Mouse (Mus musculus) heart, postnatal 0 days (tissue): ENCODE data around the gene Pcnx3. TPM values are rescaled to one million over a fixed set of nuclear protein-coding genes. Genes with fewer than 3 reads are reported as not detected.

Experiments
- ATAC-seq: fragments of 200-750 bp; cut with Nextera tagmentation; 2 replicates; pipeline ENCODE4 v1.8.0; 2017; ENCODE audit warnings: low read depth, moderate number of reproducible peaks, moderate library complexity; ENCODE audit not compliant: insufficient read depth
- DNase-seq: peaks from one replicate; pipeline ENCODE4 v3.0.0-alpha.2; 2016; ENCODE audit warnings: low spot score
- H3K27ac ChIP-seq: fragments of 300-500 bp; sonication (generic); 2 replicates; pipeline ENCODE4 v1.5.1; 2014; ENCODE audit warnings: low read depth, mild to moderate bottlenecking
- H3K27me3 ChIP-seq: fragments of 300-500 bp; sonication (generic); 2 replicates; pipeline ENCODE4 v1.6.1; 2014; ENCODE audit warnings: low read length, mixed read lengths; ENCODE audit not compliant: control insufficient read depth, insufficient read depth
- H3K36me3 ChIP-seq: fragments of 300-500 bp; sonication (generic); replicated peaks from 2 replicates; pipeline ENCODE4 v1.6.1; 2014; ENCODE audit warnings: low read length, mixed read lengths; ENCODE audit not compliant: control insufficient read depth, insufficient read depth
- H3K4me1 ChIP-seq: fragments of 300-500 bp; sonication (generic); 2 replicates; pipeline ENCODE4 v1.6.1; 2014; ENCODE audit warnings: antibody characterized with exemption; ENCODE audit not compliant: control insufficient read depth, insufficient read depth
- H3K4me2 ChIP-seq: fragments of 300-500 bp; sonication (generic); 2 replicates; pipeline ENCODE4 v1.6.1; 2014; ENCODE audit warnings: low read depth, mild to moderate bottlenecking, low read length, moderate library complexity
- H3K4me3 ChIP-seq: fragments of 300-500 bp; sonication (generic); 2 replicates; pipeline ENCODE4 v1.5.1; 2014; ENCODE audit warnings: low read depth, low read length
- H3K9ac ChIP-seq: fragments of 300-500 bp; sonication (generic); replicated peaks from 2 replicates; pipeline ENCODE4 v1.6.1; 2014; ENCODE audit warnings: low read depth, low read length, mixed read lengths
- H3K9me3 ChIP-seq: fragments of 300-500 bp; sonication (generic); replicated peaks from 2 replicates; pipeline ENCODE4 v1.6.1; 2016; ENCODE audit warnings: low read length; ENCODE audit not compliant: control insufficient read depth
- CTCF ChIP-seq: IDR thresholded peaks from 2 replicates; pipeline ENCODE4 v1.5.1; 2016; ENCODE audit warnings: antibody characterized with exemption, control low read depth, low read depth
- EP300 ChIP-seq: IDR thresholded peaks from 2 replicates; pipeline ENCODE4 v1.6.1; 2016; ENCODE audit warnings: antibody characterized with exemption, low read depth
- WGBS: fragments of 180-500 bp; shearing (Covaris S2); extraction: QIAGEN DNeasy Blood & Tissue Kit; methylation state at CpG from one replicate; pipeline ENCODE4 v1.1.7; 2014; 5-methylcytosine and 5-hydroxymethylcytosine counted together
- polyA plus RNA-seq: library from polyadenylated mRNA; unstranded; fragments of >200 nt; fragmentation: Nextera tagmentation; extraction: Ambion mirVana; gene quantifications from 2 replicates; pipeline ENCODE4 v1.2.1, GENCODE M21; 2015
- total RNA-seq: library from RNA; depleted of rRNA; stranded (reverse); fragments of >200 nt; gene quantifications from 2 replicates; pipeline ENCODE4 v1.2.3, GENCODE M21; 2014; ENCODE audit warnings: low replicate concordance

Pcnx3 gene
- total and polyA plus RNA-seq, 2 experiments from 2014 or later = 6.7 to 35.9 TPM

- WGBS = 75% methylated on average over 6 of the region's 6 CpGs
- Histone ChIP-seq H3K4me3 (0 out of 2 replicates have a peak overlapping the region, but pooled peaks have one; percentile 82), H3K9ac (no peak overlapping the region)
Measured at GRCm38 (mm10) chr19:5693801-5694200, 5.1 kb upstream of the Pcnx3 start.

GRCm38 (mm10) chr19:5692913-5693396 is 4.2 kb upstream of the Pcnx3 start:
- DNase-seq = no peak
- H3K36me3 ChIP-seq = peaks cover 57% of the 10 kb centered on the region
- no peak for TF ChIP-seq EP300
- TF ChIP-seq CTCF = no peak
- H3K27ac ChIP-seq = peak overlapping the region; percentile 94
- peak overlapping the region; percentile 82 for H3K4me3 ChIP-seq
- H3K27me3 ChIP-seq = no peaks in the 10 kb centered on the region
- no peaks in the 10 kb centered on the region for H3K9me3 ChIP-seq
- peak overlapping the region; percentile 95 for H3K4me2 ChIP-seq
- H3K9ac ChIP-seq = peak overlapping the region; percentile 77; the same call in 1 of the 2 replicates
- WGBS = 46% methylated on average over 10 of the region's 10 CpGs
- H3K4me1 ChIP-seq = peaks cover 14% of the 10 kb centered on the region; the same call in 1 of the 2 replicates
- ATAC-seq = no peak

More at GRCm38 (mm10) chr19:5693801-5694200, 5.1 kb upstream of the Pcnx3 start:
- no peak for DNase-seq
- H3K27me3 ChIP-seq = no peaks in the 10 kb centered on the region
- no peak for TF ChIP-seq CTCF
- TF ChIP-seq EP300 = no peak
- H3K27ac ChIP-seq = peak overlapping the region; percentile 94; the same call in 1 of the 2 replicates
- H3K9me3 ChIP-seq = no peaks in the 10 kb centered on the region
- H3K36me3 ChIP-seq = peaks cover 65% of the 10 kb centered on the region
- H3K4me1 ChIP-seq = peaks cover 14% of the 10 kb centered on the region; the same call in 1 of the 2 replicates
- peak overlapping the region; percentile 95 for H3K4me2 ChIP-seq
- no peak for ATAC-seq

- peaks cover 50% of the 10 kb centered on the region for H3K36me3 ChIP-seq
Measured at GRCm38 (mm10) chr19:5692086-5692912, 3.6 kb upstream of the Pcnx3 start.

GRCm38 (mm10) chr19:5691601-5692000 is 2.9 kb upstream of the Pcnx3 start:
- peaks cover 18% of the 10 kb centered on the region for H3K4me1 ChIP-seq
- H3K27me3 ChIP-seq = no peaks in the 10 kb centered on the region
- H3K9me3 ChIP-seq = no peaks in the 10 kb centered on the region
- no peak for ATAC-seq
- H3K27ac ChIP-seq = peak overlapping the region; percentile 94
- DNase-seq = no peak
- WGBS = 52% methylated on average over 5 of the region's 5 CpGs
- H3K36me3 ChIP-seq = peaks cover 46% of the 10 kb centered on the region
- peak overlapping the region; percentile 77 for H3K9ac ChIP-seq
- H3K4me2 ChIP-seq = peak overlapping the region; percentile 95
- TF ChIP-seq EP300 = no peak
- peak overlapping the region; percentile 82 for H3K4me3 ChIP-seq

More at GRCm38 (mm10) chr19:5692086-5692912, 3.6 kb upstream of the Pcnx3 start:
- Histone ChIP-seq H3K4me2 (peak overlapping the region; percentile 95), H3K27ac (peak overlapping the region; percentile 94), H3K9ac (peak overlapping the region; percentile 77), H3K4me1 (peaks cover 18% of the 10 kb centered on the region), H3K27me3 (no peaks in the 10 kb centered on the region), H3K4me3 (peak overlapping the region; percentile 82), H3K9me3 (no peaks in the 10 kb centered on the region)
- WGBS = 58% methylated on average over 10 of the region's 10 CpGs
- TF ChIP-seq CTCF (no peak), EP300 (peak; percentile 86; the same call in 1 of the 2 replicates)
- ATAC-seq = peak; percentile 9; the same call in 1 of the 2 replicates
- DNase-seq = peak; percentile 83

- Histone ChIP-seq H3K4me1 (peaks cover 18% of the 10 kb centered on the region), H3K9me3 (no peaks in the 10 kb centered on the region), H3K4me2 (peak overlapping the region; percentile 95), H3K36me3 (peaks cover 44% of the 10 kb centered on the region), H3K27ac (peak overlapping the region; percentile 94), H3K9ac (peak overlapping the region; percentile 77), H3K27me3 (no peaks in the 10 kb centered on the region), H3K4me3 (peak overlapping the region; percentile 82)
- DNase-seq (no peak), ATAC-seq (no peak)
- WGBS = 36% methylated on average over 15 of the region's 15 CpGs
- TF ChIP-seq EP300 (no peak), CTCF (no peak)
Measured at GRCm38 (mm10) chr19:5690343-5690735, 1.6 kb upstream of the Pcnx3 start.
